Mouse (Mus musculus) embryonic facial prominence, embryonic 11.5 days (tissue): ENCODE data around the gene Gm9821. TPM values are rescaled to one million over a fixed set of nuclear protein-coding genes. Genes with fewer than 3 reads are reported as not detected.

Source experiments
- ATAC-seq: fragments of 200-750 bp; cut with Nextera tagmentation; replicated peaks from 2 replicates; pipeline ENCODE4 v1.8.0; 2017; ENCODE audit warnings: low read depth; ENCODE audit not compliant: insufficient number of reproducible peaks, low FRiP score, low TSS enrichment
- DNase-seq: peaks from one replicate; pipeline ENCODE4 v3.0.0-alpha.2; 2015; ENCODE audit warnings: low spot score
- H3K27ac ChIP-seq: fragments of 300-500 bp; sonication (generic); replicated peaks from 2 replicates; pipeline ENCODE4 v1.5.1; 2014; ENCODE audit warnings: mild to moderate bottlenecking, low read depth, low read length, control low read depth
- H3K27me3 ChIP-seq: fragments of 300-500 bp; sonication (generic); 2 replicates; pipeline ENCODE4 v1.6.1; 2014; ENCODE audit warnings: mild to moderate bottlenecking, low read length, moderate library complexity, mixed read lengths; ENCODE audit not compliant: control insufficient read depth, insufficient read depth
- H3K36me3 ChIP-seq: fragments of 300-500 bp; sonication (generic); replicated peaks from 2 replicates; pipeline ENCODE4 v1.6.1; 2014; ENCODE audit warnings: low read depth, mild to moderate bottlenecking, low read length, moderate library complexity, mixed read lengths; ENCODE audit not compliant: control insufficient read depth, insufficient read depth
- H3K4me1 ChIP-seq: fragments of 300-500 bp; sonication (generic); 2 replicates; pipeline ENCODE4 v1.6.1; 2014; ENCODE audit warnings: low read length, mixed read lengths; ENCODE audit not compliant: control insufficient read depth, insufficient read depth
- H3K4me2 ChIP-seq: fragments of 300-500 bp; sonication (generic); 2 replicates; pipeline ENCODE4 v1.6.1; 2014; ENCODE audit warnings: low read depth, mild to moderate bottlenecking, control low read depth, low read length, moderate library complexity
- H3K4me3 ChIP-seq: fragments of 300-500 bp; sonication (generic); 2 replicates; pipeline ENCODE4 v1.5.1; 2014; ENCODE audit warnings: low read depth, low read length, control low read depth
- H3K9ac ChIP-seq: fragments of 300-500 bp; sonication (generic); replicated peaks from 2 replicates; pipeline ENCODE4 v1.6.1; 2014; ENCODE audit warnings: mild to moderate bottlenecking, control low read depth, low read length
- H3K9me3 ChIP-seq: fragments of 300-500 bp; sonication (generic); replicated peaks from 2 replicates; pipeline ENCODE4 v1.6.1; 2016; ENCODE audit warnings: mild to moderate bottlenecking, low read length, inconsistent platforms, mixed read lengths; ENCODE audit not compliant: control insufficient read depth
- WGBS: fragments of 180-500 bp; shearing (Covaris S2); extraction: QIAGEN DNeasy Blood & Tissue Kit; methylation state at CpG from one replicate; pipeline ENCODE4 v1.1.7; 2014; 5-methylcytosine and 5-hydroxymethylcytosine counted together
- polyA plus RNA-seq: library from polyadenylated mRNA; unstranded; fragments of >200 nt; fragmentation: Nextera tagmentation; extraction: Ambion mirVana; gene quantifications from 2 replicates; pipeline ENCODE4 v1.2.1, GENCODE M21; 2014

The Gm9821 gene
- polyA plus RNA-seq, 1 experiment from 2014 or later = not detected

- peaks cover 38% of the 10 kb centered on the region for H3K27me3 ChIP-seq
- WGBS = 38% methylated on average over 13 of the region's 13 CpGs
- DNase-seq (no peak), ATAC-seq (no peak)
- H3K36me3 ChIP-seq = no peaks in the 10 kb centered on the region
- no peak overlapping the region for H3K4me3 ChIP-seq
- H3K27ac ChIP-seq = no peak overlapping the region
- no peak overlapping the region for H3K4me2 ChIP-seq
- H3K9ac ChIP-seq = no peak overlapping the region
- no peaks in the 10 kb centered on the region for H3K9me3 ChIP-seq
- peaks cover 8% of the 10 kb centered on the region for H3K4me1 ChIP-seq
These were observed 26.6 kb downstream of the Gm9821 start for GRCm38 (mm10) chr2:91972121-91972566.

- no peak for ATAC-seq
- WGBS = 26% methylated on average over 7 of the region's 7 CpGs
- H3K9ac ChIP-seq = no peak overlapping the region
- DNase-seq = no peak
- no peak overlapping the region for H3K27ac ChIP-seq
- no peaks in the 10 kb centered on the region for H3K36me3 ChIP-seq
- H3K27me3 ChIP-seq = peaks cover 38% of the 10 kb centered on the region
- H3K4me1 ChIP-seq = peaks cover 8% of the 10 kb centered on the region
- no peaks in the 10 kb centered on the region for H3K9me3 ChIP-seq
- H3K4me3 ChIP-seq = no peak overlapping the region
- no peak overlapping the region for H3K4me2 ChIP-seq
These were observed 28.1 kb downstream of the Gm9821 start for GRCm38 (mm10) chr2:91973416-91974135.

DNA sequence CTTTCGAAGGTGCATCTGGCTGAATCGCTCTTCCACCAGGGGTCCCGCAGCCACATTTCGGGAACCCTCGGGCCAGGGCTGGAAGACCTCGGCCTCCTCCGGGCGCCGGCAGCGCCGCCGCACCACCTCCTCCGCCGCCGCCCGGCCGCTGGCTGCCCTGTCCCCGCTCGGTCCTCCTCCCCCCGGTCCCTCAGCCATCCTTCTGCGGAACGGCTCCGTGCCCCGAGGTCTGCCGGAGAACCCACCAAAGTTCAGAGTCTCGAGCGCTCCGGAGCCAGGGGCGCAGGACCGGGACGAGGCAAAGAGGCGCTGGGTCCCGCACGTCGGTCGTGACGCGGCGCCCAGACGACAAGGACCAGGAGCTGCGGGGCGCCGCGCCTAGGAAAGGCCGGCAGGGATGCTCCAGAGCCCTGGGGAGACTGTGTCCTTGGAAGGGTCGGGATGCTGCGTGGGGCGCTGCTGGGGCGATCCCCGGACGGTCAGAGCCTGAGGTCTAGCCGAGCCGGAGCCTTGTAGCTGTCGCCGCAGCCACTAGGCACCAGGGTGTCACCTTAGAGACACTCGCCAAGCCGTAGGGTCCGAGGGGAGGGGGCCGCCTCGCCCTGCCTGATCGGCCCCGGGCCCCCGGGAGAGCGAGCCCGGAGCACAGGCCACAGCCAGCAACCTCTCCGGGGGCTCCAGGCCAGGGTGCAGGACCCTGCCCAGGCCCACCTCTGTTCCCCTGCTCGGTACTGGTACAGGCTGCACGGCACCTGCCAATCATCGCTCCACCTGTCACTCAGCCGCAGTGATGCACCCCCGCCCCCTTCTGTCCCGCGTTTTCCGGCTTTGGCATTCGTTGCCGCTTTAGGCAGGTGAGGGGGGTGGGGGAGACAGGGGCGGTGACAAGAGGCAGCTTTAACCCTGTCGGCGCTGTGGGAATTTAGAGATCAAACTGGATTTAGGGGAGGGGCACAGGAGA is 30.4 kb downstream of the Gm9821 start, which contains the start of gene Dgkz:
Dgkz (minus strand) TSS at position 284 of the 961 bp plus-strand sequence.
- Histone ChIP-seq H3K27ac (no peak within 1 kb of the TSS), H3K9me3 (no peaks in the 10 kb centered on the region), H3K27me3 (peaks cover 38% of the 10 kb centered on the region), H3K4me3 (peak within 1 kb of the TSS; percentile 18), H3K4me2 (peak within 1 kb of the TSS; percentile 69), H3K4me1 (peaks cover 8% of the 10 kb centered on the region), H3K36me3 (no peaks in the 10 kb centered on the region), H3K9ac (peak within 1 kb of the TSS; percentile 37)
- WGBS = under 1% methylated on average over 79 of the region's 79 CpGs
- peak; percentile 40; the same call in 1 of the 2 replicates for ATAC-seq
- no peak for DNase-seq

DNA sequence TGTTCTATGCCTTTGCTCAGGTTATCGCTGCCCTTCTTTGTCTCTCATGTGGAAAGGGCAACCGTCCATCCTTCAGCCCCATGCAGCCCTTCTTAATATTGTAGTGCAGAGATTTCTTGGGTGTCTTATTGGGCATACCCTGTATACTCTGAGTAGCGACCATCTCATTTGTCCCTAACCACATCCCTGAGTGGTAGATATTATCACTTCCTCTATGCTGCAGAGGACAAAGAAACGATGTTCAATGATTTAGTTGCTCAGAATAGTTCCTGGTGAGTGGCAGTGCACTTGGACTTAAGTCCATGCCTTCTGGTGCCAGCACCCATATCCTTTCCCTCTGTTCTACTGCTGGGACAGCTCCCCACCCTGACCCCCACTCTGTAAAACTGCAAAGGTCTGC is 32.5 kb downstream of the Gm9821 start:
- no peaks in the 10 kb centered on the region for H3K36me3 ChIP-seq
- H3K4me2 ChIP-seq = no peak overlapping the region
- ATAC-seq (no peak), DNase-seq (no peak)
- WGBS = 80% methylated on average over 4 of the region's 4 CpGs
- H3K27ac ChIP-seq = no peak overlapping the region
- no peak overlapping the region for H3K9ac ChIP-seq
- H3K9me3 ChIP-seq = no peaks in the 10 kb centered on the region
- H3K27me3 ChIP-seq = peaks cover 36% of the 10 kb centered on the region
- H3K4me1 ChIP-seq = peaks cover 4% of the 10 kb centered on the region
- H3K4me3 ChIP-seq = no peak overlapping the region

GRCm38 (mm10) chr2:91978547-91978946 is 33.0 kb downstream of the Gm9821 start:
- no peaks in the 10 kb centered on the region for H3K36me3 ChIP-seq
- H3K27ac ChIP-seq = no peak overlapping the region
- 43% methylated on average over 2 of the region's 2 CpGs for WGBS
- H3K9ac ChIP-seq = no peak overlapping the region
- H3K4me2 ChIP-seq = no peak overlapping the region
- ATAC-seq (no peak), DNase-seq (no peak)
- no peak overlapping the region for H3K4me3 ChIP-seq
- peaks cover 4% of the 10 kb centered on the region for H3K4me1 ChIP-seq
- no peaks in the 10 kb centered on the region for H3K9me3 ChIP-seq
- peaks cover 34% of the 10 kb centered on the region for H3K27me3 ChIP-seq

DNA sequence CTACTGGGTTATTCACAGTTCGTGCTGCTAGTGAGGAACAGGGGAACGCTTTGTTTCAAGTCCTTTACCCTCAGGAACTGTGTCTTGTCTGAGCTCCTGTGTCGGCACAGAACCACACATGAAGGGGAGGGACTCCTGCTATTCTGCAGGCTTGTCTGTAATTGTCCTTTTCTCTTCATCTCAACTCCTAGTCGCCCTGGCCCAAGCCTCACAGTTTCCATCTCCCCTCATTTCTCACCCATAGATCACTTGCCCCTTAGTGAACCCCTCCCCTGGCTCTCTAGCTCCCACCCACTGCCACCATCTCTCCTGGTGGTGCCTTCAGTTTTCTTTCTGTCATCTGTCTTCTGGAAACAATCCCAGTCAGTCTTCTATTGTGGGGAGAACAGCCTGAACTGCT is 34.7 kb downstream of the Gm9821 start:
- Histone ChIP-seq H3K4me1 (peaks cover 4% of the 10 kb centered on the region), H3K4me3 (no peak overlapping the region), H3K9ac (no peak overlapping the region), H3K27ac (no peak overlapping the region), H3K36me3 (no peaks in the 10 kb centered on the region), H3K9me3 (no peaks in the 10 kb centered on the region), H3K27me3 (peaks cover 17% of the 10 kb centered on the region), H3K4me2 (no peak overlapping the region)
- ATAC-seq (no peak), DNase-seq (no peak)
- WGBS = 7% methylated on average over 4 of the region's 4 CpGs

GRCm38 (mm10) chr2:91980830-91981229 is 35.3 kb downstream of the Gm9821 start:
- Histone ChIP-seq H3K36me3 (no peaks in the 10 kb centered on the region), H3K4me3 (no peak overlapping the region), H3K4me2 (no peak overlapping the region), H3K9ac (no peak overlapping the region), H3K27ac (no peak overlapping the region), H3K4me1 (peaks cover 3% of the 10 kb centered on the region), H3K27me3 (peaks cover 12% of the 10 kb centered on the region), H3K9me3 (no peaks in the 10 kb centered on the region)
- ATAC-seq (no peak), DNase-seq (no peak)
- 45% methylated on average over 5 of the region's 5 CpGs for WGBS
